Mouse (Mus musculus) limb, embryonic 10.5 days (tissue): ENCODE results near the gene Mogs. TPM values are rescaled to one million over a fixed set of nuclear protein-coding genes. Genes with fewer than 3 reads are reported as not detected.

ENCODE experiments used
- DNase-seq: peaks from one replicate; pipeline ENCODE4 v3.0.0-alpha.2; 2017; ENCODE audit warnings: low spot score
- H3K27ac ChIP-seq: fragments of 300-500 bp; sonication (generic); 2 replicates; pipeline ENCODE4 v1.5.1; 2016; ENCODE audit warnings: mild to moderate bottlenecking
- H3K27me3 ChIP-seq: fragments of 300-500 bp; sonication (generic); 2 replicates; pipeline ENCODE4 v1.6.1; 2016; ENCODE audit warnings: low read depth, mild to moderate bottlenecking; ENCODE audit not compliant: poor library complexity, severe bottlenecking
- H3K36me3 ChIP-seq: fragments of 300-500 bp; sonication (generic); 2 replicates; pipeline ENCODE4 v1.6.1; 2016; ENCODE audit warnings: mild to moderate bottlenecking, moderate library complexity
- H3K4me1 ChIP-seq: fragments of 300-500 bp; sonication (generic); 2 replicates; pipeline ENCODE4 v1.6.1; 2016
- H3K4me3 ChIP-seq: fragments of 300-500 bp; sonication (generic); 2 replicates; pipeline ENCODE4 v1.5.1; 2016; ENCODE audit warnings: mild to moderate bottlenecking, moderate library complexity
- H3K9me3 ChIP-seq: fragments of 300-500 bp; sonication (generic); replicated peaks from 2 replicates; pipeline ENCODE4 v1.6.1; 2016; ENCODE audit warnings: mild to moderate bottlenecking
- WGBS: fragments of 180-500 bp; shearing (Covaris S2); methylation state at CpG from one replicate; pipeline ENCODE4 v1.1.7; 2016; 5-methylcytosine and 5-hydroxymethylcytosine counted together
- polyA plus RNA-seq: library from polyadenylated mRNA; unstranded; fragments of >200 nt; fragmentation: Nextera tagmentation; extraction: Ambion mirVana; gene quantifications from 2 replicates; pipeline ENCODE4 v1.2.1, GENCODE M21; 2016

The Mogs gene
- 45.3 and 53.8 TPM in 2 replicates for polyA plus RNA-seq

DNA sequence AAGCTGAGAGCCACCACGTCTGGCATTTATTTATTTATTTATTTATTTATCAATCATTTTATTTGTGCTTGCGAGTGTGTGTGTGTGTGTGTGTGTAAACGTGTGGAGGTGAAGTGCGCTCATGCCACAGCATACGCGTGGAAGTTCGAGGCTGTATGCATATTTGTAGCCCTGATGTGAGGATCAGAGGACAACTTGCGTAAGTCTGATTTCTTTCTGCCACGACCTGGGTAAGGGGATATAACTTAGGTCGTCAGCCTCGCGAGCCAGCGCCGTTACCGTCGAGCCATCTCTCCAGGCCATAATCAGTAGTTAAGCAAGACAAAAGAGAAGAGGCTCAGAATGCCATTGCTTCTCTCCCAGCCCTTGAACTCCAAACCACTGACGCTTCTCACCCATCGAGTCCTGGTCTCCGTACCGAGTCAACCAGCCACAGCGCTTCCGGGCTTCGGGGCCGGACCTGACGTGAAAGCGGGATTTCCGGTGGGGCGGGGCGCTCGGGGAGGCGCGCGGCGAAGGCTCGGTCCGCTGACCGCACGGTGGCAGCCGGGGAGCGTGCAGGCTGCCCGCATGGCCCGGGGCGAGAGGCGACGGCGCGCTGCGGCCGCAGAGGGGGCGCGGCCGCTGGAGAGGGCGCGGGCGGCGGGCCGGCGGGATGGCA is at the start of gene Mogs:
Gene Mogs, plus strand, starts transcription at position 486 of the 661 bp plus-strand sequence.
- Histone ChIP-seq H3K27me3 (no peaks in the 10 kb centered on the region), H3K27ac (peak within 1 kb of the TSS; percentile 93), H3K36me3 (peaks cover 47% of the 10 kb centered on the region), H3K4me1 (peaks cover 40% of the 10 kb centered on the region), H3K9me3 (no peaks in the 10 kb centered on the region), H3K4me3 (peak within 1 kb of the TSS; percentile 83)
- 1% methylated on average over 58 of the region's 58 CpGs for WGBS
- DNase-seq: peak; percentile 97

GRCm38 (mm10) chr6:83065995-83066394 is 49.3 kb upstream of the Mogs start:
- peaks cover 29% of the 10 kb centered on the region for H3K4me1 ChIP-seq
- H3K9me3 ChIP-seq: no peaks in the 10 kb centered on the region
- H3K27ac ChIP-seq: no peak overlapping the region
- H3K27me3 ChIP-seq: peaks cover 100% of the 10 kb centered on the region
- no peaks in the 10 kb centered on the region for H3K36me3 ChIP-seq
- DNase-seq: no peak
- WGBS: 46% methylated on average over 8 of the region's 8 CpGs
- H3K4me3 ChIP-seq: no peak overlapping the region

- DNase-seq: no peak
- Histone ChIP-seq H3K4me1 (peaks cover 33% of the 10 kb centered on the region), H3K27me3 (peaks cover 100% of the 10 kb centered on the region), H3K36me3 (no peaks in the 10 kb centered on the region), H3K9me3 (no peaks in the 10 kb centered on the region), H3K27ac (no peak overlapping the region), H3K4me3 (no peak overlapping the region)
- 23% methylated on average over 6 of the region's 6 CpGs for WGBS
These were observed 48.9 kb upstream of the Mogs start for GRCm38 (mm10) chr6:83066441-83066840.

DNA sequence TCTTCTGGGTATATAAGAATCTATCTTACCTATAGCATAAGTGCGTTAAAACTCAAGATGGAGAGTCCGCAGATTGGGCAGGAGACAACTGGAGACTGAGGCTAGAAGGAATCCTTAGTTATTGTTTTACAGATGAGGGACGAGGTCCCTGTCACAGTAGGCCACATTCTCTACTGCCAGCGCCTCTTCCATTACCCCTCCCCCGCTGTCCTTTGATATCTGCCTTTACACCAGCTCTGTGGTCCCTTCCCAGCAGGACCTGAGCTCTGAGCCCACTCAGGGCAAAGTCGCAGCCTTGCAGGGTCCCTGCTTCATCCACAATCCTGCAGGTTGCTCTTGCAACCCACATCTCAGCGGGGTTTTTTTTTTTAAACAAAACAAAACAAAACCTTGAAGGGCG is 47.1 kb upstream of the Mogs start:
- Histone ChIP-seq H3K27ac (no peak overlapping the region), H3K4me1 (peaks cover 35% of the 10 kb centered on the region), H3K36me3 (no peaks in the 10 kb centered on the region), H3K4me3 (peak overlapping the region; percentile 44; the same call in 1 of the 2 replicates), H3K9me3 (no peaks in the 10 kb centered on the region), H3K27me3 (peaks cover 100% of the 10 kb centered on the region)
- no peak for DNase-seq
- 4% methylated on average over 8 of the region's 8 CpGs for WGBS

GRCm38 (mm10) chr6:83068706-83069487 is 46.4 kb upstream of the Mogs start:
- peak; percentile 69 for DNase-seq
- Histone ChIP-seq H3K4me3 (peak overlapping the region; percentile 44), H3K27ac (no peak overlapping the region), H3K4me1 (peaks cover 35% of the 10 kb centered on the region), H3K27me3 (peaks cover 100% of the 10 kb centered on the region), H3K9me3 (no peaks in the 10 kb centered on the region), H3K36me3 (no peaks in the 10 kb centered on the region)
- 1% methylated on average over 81 of the region's 81 CpGs for WGBS

- 0 out of 2 replicates have a peak overlapping the region, but pooled peaks have one; percentile 11 for H3K27ac ChIP-seq
- H3K36me3 ChIP-seq: no peaks in the 10 kb centered on the region
- WGBS: 1% methylated on average over 69 of the region's 69 CpGs
- peak; percentile 68 for DNase-seq
- H3K4me1 ChIP-seq: peaks cover 35% of the 10 kb centered on the region
- peak overlapping the region; percentile 44 for H3K4me3 ChIP-seq
- H3K27me3 ChIP-seq: peaks cover 100% of the 10 kb centered on the region
- no peaks in the 10 kb centered on the region for H3K9me3 ChIP-seq
These were observed 45.6 kb upstream of the Mogs start for GRCm38 (mm10) chr6:83069488-83070246.

GRCm38 (mm10) chr6:83070247-83070310 is 45.2 kb upstream of the Mogs start, which contains the start of gene Tlx2:
Gene Tlx2 (minus strand): TSS chr6:83070293.
- H3K4me3 ChIP-seq: peak within 1 kb of the TSS; percentile 44
- peaks cover 35% of the 10 kb centered on the region for H3K4me1 ChIP-seq
- 0 out of 2 replicates have a peak within 1 kb of the TSS, but pooled peaks have one; percentile 27 for H3K27ac ChIP-seq
- under 1% methylated on average over 10 of the region's 10 CpGs for WGBS
- H3K36me3 ChIP-seq: no peaks in the 10 kb centered on the region
- no peak for DNase-seq
- H3K9me3 ChIP-seq: no peaks in the 10 kb centered on the region
- peaks cover 100% of the 10 kb centered on the region for H3K27me3 ChIP-seq

DNA sequence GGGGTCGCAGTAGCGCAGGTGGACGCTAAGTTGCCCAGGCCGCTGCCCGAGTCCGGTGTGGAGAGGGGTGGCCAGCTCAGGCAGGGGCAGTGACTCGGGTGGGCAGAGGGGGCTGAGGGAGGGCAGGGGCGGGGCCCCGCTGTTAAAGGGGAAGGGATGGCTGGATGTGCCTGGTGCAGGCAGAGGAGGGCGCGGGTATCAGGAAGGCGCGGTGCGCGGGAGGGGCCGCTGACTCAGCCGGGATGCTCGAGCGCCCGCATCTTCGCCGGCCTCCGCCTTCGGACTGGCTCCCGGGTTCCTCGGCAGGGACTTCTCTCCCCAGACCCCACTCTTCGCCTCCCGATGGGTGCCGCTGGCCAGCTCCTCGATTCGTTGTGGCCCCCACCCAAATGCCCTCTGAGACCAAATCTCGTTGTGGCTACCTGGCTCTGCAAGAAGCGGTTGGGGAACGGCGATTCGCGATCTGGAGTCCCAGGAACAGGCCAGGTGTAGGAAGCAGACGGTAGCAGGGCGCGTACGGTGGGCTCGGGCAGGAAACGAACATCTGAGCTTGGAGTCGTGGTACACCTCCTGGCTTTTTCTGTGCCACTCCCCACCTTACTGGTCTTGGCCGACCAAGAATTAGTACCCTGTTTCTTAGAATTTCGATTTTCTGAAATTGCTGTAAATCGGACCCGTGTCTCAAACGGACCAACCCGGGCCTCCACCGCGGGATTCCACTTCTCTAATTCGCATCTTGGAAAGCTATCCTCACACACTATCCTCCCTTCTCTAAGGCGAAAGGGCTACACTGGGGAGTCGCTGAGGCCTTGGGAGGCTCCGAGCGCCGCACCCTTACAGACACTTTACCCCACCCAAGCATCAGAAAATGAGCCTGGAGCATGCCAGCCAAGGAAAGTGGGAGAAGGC is 44.7 kb upstream of the Mogs start:
- peak; percentile 79 for DNase-seq
- under 1% methylated on average over 51 of the region's 58 CpGs for WGBS
- H3K27me3 ChIP-seq: peaks cover 100% of the 10 kb centered on the region
- H3K27ac ChIP-seq: 0 out of 2 replicates have a peak overlapping the region, but pooled peaks have one; percentile 27
- peak overlapping the region; percentile 44 for H3K4me3 ChIP-seq
- peaks cover 35% of the 10 kb centered on the region for H3K4me1 ChIP-seq
- H3K9me3 ChIP-seq: no peaks in the 10 kb centered on the region
- no peaks in the 10 kb centered on the region for H3K36me3 ChIP-seq

- Histone ChIP-seq H3K27ac (0 out of 2 replicates have a peak overlapping the region, but pooled peaks have one; percentile 27), H3K9me3 (no peaks in the 10 kb centered on the region), H3K4me1 (peaks cover 35% of the 10 kb centered on the region), H3K36me3 (no peaks in the 10 kb centered on the region), H3K4me3 (peak overlapping the region; percentile 44), H3K27me3 (peaks cover 100% of the 10 kb centered on the region)
- WGBS: 1% methylated on average over 24 of the region's 24 CpGs
- no peak for DNase-seq
These were observed 44.1 kb upstream of the Mogs start for GRCm38 (mm10) chr6:83071220-83071619.

DNA sequence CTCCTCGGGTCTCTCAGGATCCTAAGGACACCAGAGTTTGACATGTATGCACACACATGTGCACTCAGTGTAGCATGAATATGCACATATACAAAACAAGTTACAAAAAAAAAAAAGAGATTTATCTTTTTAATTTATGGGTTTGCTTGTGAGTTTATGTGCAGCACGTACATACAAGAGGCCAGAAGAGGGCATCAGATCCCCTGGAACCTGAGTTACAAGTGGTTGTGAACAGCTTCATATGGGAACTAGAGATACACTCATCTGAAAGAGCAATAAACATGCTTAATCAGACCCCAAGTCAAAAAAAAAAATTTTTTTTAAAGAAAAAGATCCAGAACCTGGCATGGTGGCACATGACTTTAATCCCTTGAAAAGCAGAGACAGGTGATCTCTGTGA is 40.3 kb upstream of the Mogs start:
- peaks cover 71% of the 10 kb centered on the region for H3K27me3 ChIP-seq

GRCm38 (mm10) chr6:83077630-83078323 is 37.5 kb upstream of the Mogs start, which contains the start of gene Pcgf1:
Gene Pcgf1 (plus strand): TSS chr6:83077869.
- under 1% methylated on average over 54 of the region's 54 CpGs for WGBS
- H3K9me3 ChIP-seq: no peaks in the 10 kb centered on the region
- peaks cover 55% of the 10 kb centered on the region for H3K27me3 ChIP-seq
- peaks cover 33% of the 10 kb centered on the region for H3K36me3 ChIP-seq
- peak within 1 kb of the TSS; percentile 85 for H3K4me3 ChIP-seq
- peaks cover 29% of the 10 kb centered on the region for H3K4me1 ChIP-seq
- H3K27ac ChIP-seq: peak within 1 kb of the TSS; percentile 96
- peak; percentile 74 for DNase-seq

More for the DNA sequence above, 40.3 kb upstream of the Mogs start:
- Histone ChIP-seq H3K9me3 (no peaks in the 10 kb centered on the region), H3K27ac (no peak overlapping the region), H3K4me3 (no peak overlapping the region), H3K36me3 (peaks cover 6% of the 10 kb centered on the region), H3K4me1 (peaks cover 42% of the 10 kb centered on the region)
- DNase-seq: no peak
- WGBS: 30% methylated on average over 2 of the region's 2 CpGs
